Mouse (Mus musculus) WW6 (cell line): ENCODE data around the gene Chsy1.

ENCODE experiments used
- DNase-seq: peaks from one replicate; pipeline ENCODE4 v3.0.0-alpha.2; 2013; ENCODE audit warnings: low read depth, low spot score

Chsy1 gene

DNA sequence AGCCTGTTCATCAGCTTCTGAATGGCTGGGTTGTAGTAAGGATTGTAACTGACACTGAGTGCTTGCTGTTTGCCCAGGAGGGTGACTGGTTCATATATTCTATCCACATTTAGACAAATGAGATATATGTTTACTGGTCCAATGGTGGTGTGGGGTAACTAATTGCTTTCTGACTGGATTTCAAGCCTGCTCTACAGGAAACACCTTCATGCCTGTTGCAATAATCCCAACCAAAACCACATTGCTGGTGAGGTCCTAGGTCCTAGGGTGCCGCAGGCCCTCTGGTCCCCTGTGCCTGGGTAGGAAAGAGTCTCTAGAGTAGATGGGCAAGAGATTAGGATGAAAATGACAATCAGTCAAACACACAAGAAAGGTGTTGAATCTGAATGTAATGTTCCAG is 103.6 kb downstream of the Chsy1 start:
- no peak for DNase-seq

DNA sequence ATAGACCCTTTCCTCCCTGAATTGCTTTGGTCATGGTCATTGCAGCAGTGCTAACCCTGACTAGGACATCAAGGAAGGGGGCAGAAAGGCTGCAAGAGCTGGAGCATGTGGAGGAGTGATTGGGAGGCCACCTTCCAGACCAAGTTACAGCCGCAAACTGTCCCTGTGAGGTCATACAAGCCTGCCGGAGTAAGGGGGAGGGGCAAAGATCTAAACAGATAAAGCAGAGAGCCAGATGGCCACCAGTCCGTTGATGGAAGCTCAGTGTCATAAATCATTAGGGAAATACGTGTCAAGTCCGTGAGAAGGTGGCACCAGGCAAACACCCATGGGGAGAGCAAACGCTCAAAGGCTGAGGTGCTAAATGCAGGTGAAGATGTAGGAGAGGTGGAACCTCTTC is 105.2 kb downstream of the Chsy1 start:
- DNase-seq: no peak

DNA sequence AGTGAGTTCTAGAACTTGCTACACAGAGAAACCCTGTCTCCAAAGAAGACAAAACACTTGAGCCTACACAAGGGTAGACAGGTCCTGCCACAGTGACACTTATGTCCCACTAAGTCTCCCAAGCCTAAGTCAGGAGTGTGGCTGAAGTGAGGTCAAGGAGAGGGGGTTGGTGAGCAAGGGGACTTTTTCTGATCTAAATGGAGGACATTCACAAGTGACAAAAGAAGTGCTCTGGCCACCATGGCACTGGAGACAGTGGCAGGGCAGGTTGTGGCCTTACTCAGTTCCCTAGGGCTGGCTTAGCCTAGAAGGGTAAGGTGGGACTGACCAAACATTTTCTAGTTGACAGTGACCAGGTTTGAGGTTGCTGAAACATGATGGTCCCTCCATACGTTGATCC is 106.6 kb downstream of the Chsy1 start:
- DNase-seq: no peak

DNA sequence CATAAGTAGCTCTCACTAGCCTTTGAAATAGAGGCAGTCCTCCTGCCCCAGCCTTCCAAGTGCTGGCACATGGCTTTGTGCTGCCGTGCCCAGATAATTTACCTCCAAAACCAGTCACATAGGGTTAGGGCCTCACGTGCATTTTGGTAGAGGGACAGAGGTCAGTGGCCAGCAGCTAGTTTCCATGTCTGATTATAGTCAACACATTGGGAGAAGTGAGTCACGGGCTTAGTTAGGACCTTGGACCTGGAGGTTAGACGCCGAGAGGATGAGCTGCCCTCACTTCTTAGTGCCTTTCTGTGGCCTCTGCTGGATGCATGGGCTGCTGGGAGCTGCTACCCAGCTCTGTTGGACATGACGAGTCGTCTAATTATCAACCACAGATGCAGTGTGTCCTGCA is 107.7 kb downstream of the Chsy1 start:
- DNase-seq: no peak

DNA sequence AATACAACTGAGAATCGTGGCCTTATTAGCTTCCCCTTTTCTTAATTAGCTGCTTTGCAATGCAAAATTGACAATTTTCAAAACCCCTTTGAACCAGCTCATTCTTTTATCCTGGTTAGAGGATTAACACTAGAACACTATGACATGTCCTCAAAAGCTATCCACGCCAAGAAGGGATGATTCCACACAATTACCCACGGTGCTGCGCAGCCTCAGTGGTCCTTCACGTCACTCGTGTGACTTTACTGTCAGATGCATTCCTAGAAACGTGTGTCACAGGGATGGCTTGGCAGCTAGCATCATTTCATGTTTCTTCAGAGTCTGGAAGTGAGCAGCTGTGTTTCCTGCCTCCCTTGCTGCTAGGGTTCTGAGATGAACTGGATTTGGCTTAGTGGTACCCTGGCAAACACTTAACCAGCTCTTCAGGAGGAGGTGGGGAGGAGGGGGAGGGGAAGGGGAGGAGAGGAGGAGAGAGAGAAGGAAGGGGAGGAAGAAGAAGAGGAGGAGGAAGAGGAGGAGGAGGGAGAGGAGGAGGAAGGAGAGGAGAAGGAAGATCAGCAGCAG is 108.3 kb downstream of the Chsy1 start:
- DNase-seq: no peak

DNA sequence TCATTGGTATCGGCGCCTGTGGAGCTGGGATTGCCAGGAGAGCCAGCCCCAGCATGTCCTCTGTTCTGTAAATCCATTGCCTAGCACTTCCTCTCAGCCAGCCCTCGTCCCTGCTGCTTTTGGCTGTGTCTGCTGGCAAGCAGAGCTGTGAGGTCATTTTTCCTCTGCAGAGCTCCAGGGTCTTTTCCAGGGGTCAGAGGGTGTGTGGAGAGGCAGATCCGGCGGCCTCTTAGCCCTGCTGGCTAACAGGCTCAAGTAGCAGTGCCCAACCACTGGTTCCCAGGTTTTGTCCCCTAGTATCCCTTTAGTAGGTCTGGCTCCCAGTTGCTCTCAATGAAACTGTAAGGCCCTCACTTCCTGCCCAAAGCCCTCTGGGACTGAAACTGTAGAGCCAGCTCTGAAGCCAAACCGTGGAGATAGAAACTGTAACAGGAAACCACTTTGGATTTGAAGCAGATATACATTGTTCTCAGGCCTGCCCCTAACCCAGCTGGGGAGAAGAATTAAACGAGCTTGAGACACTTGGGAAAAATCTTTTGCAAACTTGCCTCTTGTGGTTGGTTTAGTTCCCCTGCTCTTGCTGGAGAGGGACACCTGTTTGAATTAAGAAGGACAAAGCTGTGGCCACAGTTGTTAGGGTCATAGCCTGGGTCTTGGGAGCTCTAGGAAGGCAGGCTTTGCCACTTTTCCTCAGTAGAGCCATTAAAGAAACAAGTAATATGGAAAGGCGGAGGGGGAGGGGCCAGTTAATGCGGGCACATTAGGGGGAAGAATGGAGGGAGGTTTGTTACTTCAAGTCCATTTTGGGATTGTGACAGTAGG is 109.1 kb downstream of the Chsy1 start:
- no peak for DNase-seq

DNA sequence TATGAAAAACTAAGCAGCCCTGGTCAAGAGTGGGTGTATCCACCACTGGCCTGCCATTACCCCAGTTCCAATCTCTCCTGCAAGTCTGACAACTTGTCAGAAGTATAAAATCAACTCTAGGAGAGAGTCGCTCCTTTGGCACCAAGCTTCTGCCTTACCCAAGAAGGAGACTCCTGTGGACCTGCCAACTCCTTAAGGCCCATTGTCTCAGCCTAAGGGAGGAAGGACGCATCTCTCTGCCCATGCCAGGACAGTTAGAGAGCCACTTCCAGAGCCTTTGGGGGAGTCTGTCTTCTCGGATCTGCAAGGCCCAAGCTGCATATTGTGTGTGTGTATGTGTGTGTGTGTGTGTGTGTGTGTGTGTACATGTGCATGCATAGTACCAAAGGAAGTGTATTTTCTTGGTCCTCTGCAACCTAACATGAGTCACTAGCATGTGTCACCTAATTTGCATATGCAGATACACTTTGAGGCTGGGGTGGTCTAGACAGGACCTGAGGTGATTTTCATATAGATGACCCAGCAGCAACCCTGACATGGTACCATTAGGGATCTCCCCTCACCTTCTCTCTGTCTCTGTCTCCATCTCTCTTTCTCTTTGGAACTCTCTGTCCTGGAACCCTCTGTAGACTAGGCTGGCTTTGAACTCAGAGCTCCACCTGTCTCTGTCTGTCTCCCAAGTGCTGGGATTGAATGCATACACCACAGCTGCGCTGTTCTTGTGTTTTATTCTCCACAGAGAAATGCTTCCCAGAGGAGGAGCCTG is 109.9 kb downstream of the Chsy1 start:
- DNase-seq: no peak

DNA sequence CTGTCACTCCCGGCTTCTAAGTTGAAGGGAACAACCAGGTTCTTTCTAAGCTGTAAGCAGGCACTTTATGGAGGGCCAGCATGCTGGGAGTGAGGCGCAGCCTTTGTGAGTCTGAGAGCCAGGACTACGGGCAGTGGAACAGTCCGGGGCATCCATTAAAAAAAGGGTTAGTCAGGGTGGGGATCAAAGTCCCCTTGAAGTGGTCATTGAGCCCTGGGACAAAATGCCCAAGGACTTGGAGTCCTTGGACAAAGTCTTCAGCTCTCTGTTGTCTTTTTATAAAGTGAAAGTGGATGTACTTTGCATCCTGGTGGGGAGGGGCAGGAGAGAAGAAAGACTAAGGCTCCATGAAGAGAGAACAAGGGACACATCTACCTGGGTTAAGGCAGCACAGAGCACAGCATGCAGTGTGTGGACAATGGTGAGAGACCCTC is 110.5 kb downstream of the Chsy1 start:
- no peak for DNase-seq

DNA sequence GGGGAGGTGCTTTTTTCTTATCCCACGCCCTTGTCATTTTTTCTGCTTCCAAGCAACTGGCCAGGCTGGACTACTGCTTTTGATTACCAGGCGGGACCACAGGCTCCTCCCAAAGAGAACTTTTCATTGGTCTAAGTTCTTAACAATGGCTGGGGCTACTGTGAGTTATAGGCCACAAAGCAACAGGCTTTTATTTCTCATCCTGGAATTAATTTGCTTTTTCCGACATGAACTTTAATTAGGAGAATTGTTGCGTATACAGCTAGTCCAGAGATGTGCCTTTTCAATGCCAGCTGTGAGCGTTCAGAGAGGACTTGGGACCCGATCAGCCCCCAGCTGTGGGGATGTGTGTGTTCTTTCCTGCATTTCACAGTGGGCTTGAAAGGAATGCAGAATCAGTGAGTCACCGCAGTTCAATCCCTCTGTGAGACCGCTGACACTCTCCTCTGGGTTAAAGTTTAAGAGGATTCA is 113.3 kb downstream of the Chsy1 start:
- DNase-seq: no peak
